Mouse (Mus musculus): Measurements from ENCODE around the gene Spata46. TPM values are rescaled to one million over a fixed set of nuclear protein-coding genes. Genes with fewer than 3 reads are reported as not detected.

Gene Spata46
- total and polyA plus RNA-seq, 3 experiments: 0.13 TPM; not detected in 2

DNA sequence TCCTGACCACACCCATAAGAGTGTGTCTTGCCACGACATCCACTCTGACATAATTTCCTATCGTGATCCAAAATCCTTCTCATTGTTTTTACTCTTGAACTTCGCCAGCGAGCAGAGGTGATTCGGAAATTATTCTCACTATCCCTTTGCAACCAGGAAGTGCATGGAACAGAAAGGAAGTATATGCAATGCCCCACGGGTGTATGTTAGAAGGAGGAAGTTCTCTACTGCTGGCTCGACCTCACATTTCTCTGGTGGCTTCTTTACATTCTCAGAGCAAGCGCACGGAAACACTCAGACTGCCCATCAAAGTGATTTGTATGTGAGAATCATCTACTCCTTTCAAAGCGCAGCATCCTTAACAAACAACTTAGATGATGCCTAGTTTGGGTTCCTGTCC lies 3.6 kb upstream of the Spata46 start:
- Histone ChIP-seq H3K27ac (ENCODE audit: control insufficient read depth, low read depth, low read length) (no peak overlapping the region), H3K36me3 (ENCODE audit: control insufficient read depth in 1 of 2, insufficient read depth in 2 of 2, low read length in 2 of 2) (no peaks in the 10 kb centered on the region), H3K4me1 (ENCODE audit: control insufficient read depth in 1 of 2, insufficient read depth in 2 of 2, low read length in 2 of 2) (no peaks in the 10 kb centered on the region), H3K9me3 (replicated peaks; ENCODE audit: insufficient read depth, low read length) (no peaks in the 10 kb centered on the region), H3K79me2 (ENCODE audit: control insufficient read depth, insufficient read depth, low read length, poor library complexity) (no peaks in the 10 kb centered on the region), H3K9ac (ENCODE audit: control insufficient read depth, low read depth, low read length, poor library complexity, severe bottlenecking) (no peak overlapping the region), H3K27me3 (ENCODE audit: control insufficient read depth in 1 of 2, insufficient read depth in 2 of 2, low read length in 2 of 2) (no peaks in the 10 kb centered on the region), H3K4me3 (ENCODE audit: control insufficient read depth in 1 of 2, insufficient read depth in 1 of 2, low read depth in 2 of 2, low read length in 2 of 2) (no peak overlapping the region)
- no peak for TF ChIP-seq POLR2AphosphoS2 (IDR thresholded peaks at IDR 0.05; ENCODE audit: low read length)
- no peak for TF ChIP-seq MXI1 (IDR thresholded peaks at IDR 0.05; ENCODE audit: low read depth, low read length)
- no peak for TF ChIP-seq SIN3A (IDR thresholded peaks at IDR 0.05; ENCODE audit: low read length)
- TF ChIP-seq MYB (IDR thresholded peaks at IDR 0.05; ENCODE audit: low read depth, low read length): no peak
- no peak for TF ChIP-seq CTCF (IDR thresholded peaks at IDR 0.05 in 2 of 3, conservative IDR thresholded peaks at IDR 0.05 in 1 of 3; ENCODE audit: control insufficient read depth in 1 of 3, insufficient read depth in 1 of 3, low read depth in 2 of 3, low read length in 3 of 3, poor library complexity in 1 of 3, severe bottlenecking in 1 of 3)
- TF ChIP-seq BHLHE40 (IDR thresholded peaks at IDR 0.05; ENCODE audit: borderline replicate concordance, low read depth, low read length): no peak
- TF ChIP-seq TBP (IDR thresholded peaks at IDR 0.05; ENCODE audit: low read depth, low read length): no peak
- no peak for TF ChIP-seq MAZ (IDR thresholded peaks at IDR 0.05; ENCODE audit: low read depth, low read length)
- TF ChIP-seq JUND (IDR thresholded peaks at IDR 0.05; ENCODE audit: low read depth, low read length): no peak
- TF ChIP-seq KAT2A (conservative IDR thresholded peaks at IDR 0.05; ENCODE audit: low read depth, low read length): no peak
- TF ChIP-seq SMC3 (IDR thresholded peaks at IDR 0.05; ENCODE audit: low read depth, low read length): no peak
- TF ChIP-seq RAD21 (IDR thresholded peaks at IDR 0.05; ENCODE audit: low read depth, low read length): no peak
- TF ChIP-seq NRF1 (IDR thresholded peaks at IDR 0.05; ENCODE audit: insufficient read depth, low read depth, low read length, poor library complexity, severe bottlenecking): no peak
- no peak for TF ChIP-seq UBTF (IDR thresholded peaks at IDR 0.05; ENCODE audit: borderline replicate concordance, insufficient read depth, low read depth, low read length)
- no peak for DNase-seq (ENCODE audit: low read depth, low spot score)

- TF ChIP-seq TBP (IDR thresholded peaks at IDR 0.05; ENCODE audit: low read depth, low read length): no peak
- TF ChIP-seq ZKSCAN1 (IDR thresholded peaks at IDR 0.05; ENCODE audit: low read depth, low read length): no peak
- TF ChIP-seq CHD1 (IDR thresholded peaks at IDR 0.05; ENCODE audit: low read depth, low read length): no peak
- no peak for TF ChIP-seq EP300 (IDR thresholded peaks at IDR 0.05; ENCODE audit: low read depth in 1 of 2, low read length in 2 of 2)
- no peak for TF ChIP-seq MYC (IDR thresholded peaks at IDR 0.05; ENCODE audit: low read depth, low read length)
- no peak for TF ChIP-seq ETS1 (IDR thresholded peaks at IDR 0.05; ENCODE audit: low read depth, low read length)
- TF ChIP-seq POLR2AphosphoS5 (IDR thresholded peaks at IDR 0.05; ENCODE audit: borderline replicate concordance, low read depth, low read length): no peak
- no peak for TF ChIP-seq MEF2A (IDR thresholded peaks at IDR 0.05; ENCODE audit: extremely low read depth, insufficient replicate concordance, low read depth, low read length, poor library complexity, severe bottlenecking)
- no peak for TF ChIP-seq TCF12 (IDR thresholded peaks at IDR 0.05; ENCODE audit: low read depth, low read length)
- TF ChIP-seq POLR2A (IDR thresholded peaks at IDR 0.05; ENCODE audit: control insufficient read depth in 1 of 2, insufficient read depth in 1 of 2, low read depth in 1 of 2, low read length in 2 of 2, poor library complexity in 1 of 2): no peak
- TF ChIP-seq MYB (IDR thresholded peaks at IDR 0.05; ENCODE audit: low read depth, low read length): no peak
- no peak for TF ChIP-seq E2F4 (IDR thresholded peaks at IDR 0.05; ENCODE audit: borderline replicate concordance, low read depth, low read length)
- TF ChIP-seq UBTF (IDR thresholded peaks at IDR 0.05; ENCODE audit: borderline replicate concordance, insufficient read depth, low read depth, low read length): no peak
- no peak for TF ChIP-seq NRF1 (IDR thresholded peaks at IDR 0.05; ENCODE audit: insufficient read depth, low read depth, low read length, poor library complexity, severe bottlenecking)
- no peak for TF ChIP-seq RCOR1 (IDR thresholded peaks at IDR 0.05; ENCODE audit: low read depth, low read length)
- H3K27me3 ChIP-seq (ENCODE audit: control insufficient read depth in 1 of 2, insufficient read depth in 2 of 2, low read length in 2 of 2): no peaks in the 10 kb centered on the region
- no peak within 1 kb of the TSS for H3K9ac ChIP-seq (ENCODE audit: control insufficient read depth, low read depth, low read length, poor library complexity, severe bottlenecking)
- DNase-seq (ENCODE audit: low read depth, low spot score): no peak
- H3K4me1 ChIP-seq (ENCODE audit: control insufficient read depth in 1 of 2, insufficient read depth in 2 of 2, low read length in 2 of 2): no peaks in the 10 kb centered on the region
- H3K79me2 ChIP-seq (ENCODE audit: control insufficient read depth, insufficient read depth, low read length, poor library complexity): no peaks in the 10 kb centered on the region
- H3K9me3 ChIP-seq (replicated peaks; ENCODE audit: insufficient read depth, low read length): no peaks in the 10 kb centered on the region
- H3K4me3 ChIP-seq (ENCODE audit: control insufficient read depth in 1 of 2, insufficient read depth in 1 of 2, low read depth in 2 of 2, low read length in 2 of 2): no peak within 1 kb of the TSS
- no peaks in the 10 kb centered on the region for H3K36me3 ChIP-seq (ENCODE audit: control insufficient read depth in 1 of 2, insufficient read depth in 2 of 2, low read length in 2 of 2)
- H3K27ac ChIP-seq (ENCODE audit: control insufficient read depth, low read depth, low read length): no peak within 1 kb of the TSS
Observed at GRCm38 (mm10) chr1:170306232-170306631, 2.4 kb upstream of the Spata46 start, which contains the start of gene Gm7694. Gm7694 (minus strand) TSS chr1:170306332.

Data from MEL (cell line).